Mouse (Mus musculus) cerebellum, adult 2 months (tissue): ENCODE measurements around the gene Ccdc120.

Experiments used
- CTCF ChIP-seq: fragments of 200-500 bp; IDR thresholded peaks from 2 replicates; pipeline ENCODE4 v1.5.1; 2011; ENCODE audit warnings: low read depth, mild to moderate bottlenecking, control low read depth, low read length, moderate library complexity, borderline replicate concordance; ENCODE audit not compliant: insufficient read depth
- POLR2A ChIP-seq: fragments of 200-500 bp; IDR thresholded peaks from 2 replicates; pipeline ENCODE4 v1.6.1; 2011; ENCODE audit warnings: low read length, control low read depth, borderline replicate concordance; ENCODE audit not compliant: insufficient read depth

- no peak for TF ChIP-seq CTCF
- no peak for TF ChIP-seq POLR2A
Observed at GRCm38 (mm10) chrX:7779294-7779693, 28.6 kb upstream of the Ccdc120 start.
